Mouse (Mus musculus): ENCODE results near the gene Sec13. TPM values are rescaled to one million over a fixed set of nuclear protein-coding genes. Genes with fewer than 3 reads are reported as not detected.
A peak's percentile ranks its signal among the peaks of the same experiment; 100 is the strongest.

Gene Sec13
- polyA plus RNA-seq, 1 experiment from 2014 or later: 184 TPM

GRCm38 (mm10) chr6:113683081-113683825 is 57.3 kb downstream of the Sec13 start:
- Histone ChIP-seq H3K36me3 (ENCODE audit: control insufficient read depth, insufficient read depth, low read length) (no peaks in the 10 kb centered on the region; the same call in 1 of the 2 replicates), H3K4me1 (replicated peaks; ENCODE audit: control insufficient read depth, insufficient read depth) (no peaks in the 10 kb centered on the region)
- ATAC-seq (ENCODE audit: low FRiP score, low TSS enrichment): no peak

GRCm38 (mm10) chr6:113681271-113681670 is 59.3 kb downstream of the Sec13 start:
- no peak for TF ChIP-seq EP300 (optimal IDR thresholded peaks at IDR 0.05)
- peak; percentile 90 for TF ChIP-seq CTCF (IDR thresholded peaks at IDR 0.05; ENCODE audit: low read depth)
- Histone ChIP-seq H3K36me3 (ENCODE audit: control insufficient read depth, insufficient read depth, low read length) (no peaks in the 10 kb centered on the region; the same call in 1 of the 2 replicates), H3K9ac (ENCODE audit: low read length) (no peak overlapping the region), H3K9me3 (ENCODE audit: control insufficient read depth, low read length) (no peaks in the 10 kb centered on the region), H3K27ac (replicated peaks) (no peak overlapping the region), H3K4me3 (ENCODE audit: low read depth, low read length) (no peak overlapping the region), H3K4me2 (replicated peaks; ENCODE audit: low read depth) (no peak overlapping the region), H3K27me3 (ENCODE audit: control insufficient read depth, insufficient read depth, low read length) (no peaks in the 10 kb centered on the region), H3K4me1 (replicated peaks; ENCODE audit: control insufficient read depth, insufficient read depth) (no peaks in the 10 kb centered on the region)
- peak; percentile 85 for DNase-seq (ENCODE audit: low spot score)
- WGBS: 23% methylated on average over 4 of the region's 4 CpGs
- peak; percentile 74 for ATAC-seq (ENCODE audit: low FRiP score, low TSS enrichment)

More at GRCm38 (mm10) chr6:113683081-113683825, 57.3 kb downstream of the Sec13 start:
- Histone ChIP-seq H3K4me2 (replicated peaks; ENCODE audit: low read depth) (no peak overlapping the region), H3K9ac (ENCODE audit: low read length) (no peak overlapping the region), H3K9me3 (ENCODE audit: control insufficient read depth, low read length) (no peaks in the 10 kb centered on the region), H3K27me3 (ENCODE audit: control insufficient read depth, insufficient read depth, low read length) (no peaks in the 10 kb centered on the region), H3K4me3 (ENCODE audit: low read depth, low read length) (no peak overlapping the region), H3K27ac (replicated peaks) (no peak overlapping the region)
- TF ChIP-seq EP300 (optimal IDR thresholded peaks at IDR 0.05): no peak
- TF ChIP-seq CTCF (IDR thresholded peaks at IDR 0.05; ENCODE audit: low read depth): no peak
- 93% methylated on average over 10 of the region's 10 CpGs for whole genome bisulfite sequencing
- no peak for DNase-seq (ENCODE audit: low spot score)

GRCm38 (mm10) chr6:113679993-113680566 is 60.5 kb downstream of the Sec13 start:
- H3K27me3 ChIP-seq (ENCODE audit: control insufficient read depth, insufficient read depth, low read length): no peaks in the 10 kb centered on the region
- H3K4me1 ChIP-seq (replicated peaks; ENCODE audit: control insufficient read depth, insufficient read depth): no peaks in the 10 kb centered on the region
- no peaks in the 10 kb centered on the region; the same call in 1 of the 2 replicates for H3K36me3 ChIP-seq (ENCODE audit: control insufficient read depth, insufficient read depth, low read length)
- 80% methylated on average over 9 of the region's 9 CpGs for WGBS
- TF ChIP-seq CTCF (IDR thresholded peaks at IDR 0.05; ENCODE audit: low read depth) (no peak), EP300 (optimal IDR thresholded peaks at IDR 0.05) (no peak)
- no peak overlapping the region for H3K4me3 ChIP-seq (ENCODE audit: low read depth, low read length)
- no peak overlapping the region for H3K4me2 ChIP-seq (replicated peaks; ENCODE audit: low read depth)
- no peaks in the 10 kb centered on the region for H3K9me3 ChIP-seq (ENCODE audit: control insufficient read depth, low read length)
- ATAC-seq (ENCODE audit: low FRiP score, low TSS enrichment) (no peak), DNase-seq (ENCODE audit: low spot score) (no peak)
- H3K9ac ChIP-seq (ENCODE audit: low read length): no peak overlapping the region
- no peak overlapping the region for H3K27ac ChIP-seq (replicated peaks)

GRCm38 (mm10) chr6:113678246-113679012 is 62.1 kb downstream of the Sec13 start:
- H3K4me1 ChIP-seq (replicated peaks; ENCODE audit: control insufficient read depth, insufficient read depth): no peaks in the 10 kb centered on the region
- no peak overlapping the region for H3K27ac ChIP-seq (replicated peaks)
- H3K4me3 ChIP-seq (ENCODE audit: low read depth, low read length): no peak overlapping the region
- no peaks in the 10 kb centered on the region for H3K9me3 ChIP-seq (ENCODE audit: control insufficient read depth, low read length)
- DNase-seq (ENCODE audit: low spot score) (no peak), ATAC-seq (ENCODE audit: low FRiP score, low TSS enrichment) (no peak)
- TF ChIP-seq CTCF (IDR thresholded peaks at IDR 0.05; ENCODE audit: low read depth) (no peak), EP300 (optimal IDR thresholded peaks at IDR 0.05) (no peak)
- 75% methylated on average over 14 of the region's 14 CpGs for WGBS
- no peak overlapping the region for H3K4me2 ChIP-seq (replicated peaks; ENCODE audit: low read depth)
- H3K27me3 ChIP-seq (ENCODE audit: control insufficient read depth, insufficient read depth, low read length): no peaks in the 10 kb centered on the region
- no peak overlapping the region for H3K9ac ChIP-seq (ENCODE audit: low read length)
- H3K36me3 ChIP-seq (ENCODE audit: control insufficient read depth, insufficient read depth, low read length): no peaks in the 10 kb centered on the region; the same call in 1 of the 2 replicates

Small RNA genes lying within 50 kb of the gene (microRNA-seq; reads per million reads assigned to microRNA genes)
- not detected for gene Mir7042

Other genes starting within 250 kb of the Sec13 start
- gene Prrt3, start 238.8 kb downstream of the Sec13 start, polyA plus RNA-seq (2015; fragmentation: Nextera tagmentation; extraction: Ambion mirVana): 0.36 and 0.42 TPM in 2 replicates
- 78.4 and 78.5 TPM in 2 replicates for gene Emc3, start 209.1 kb downstream of the Sec13 start, polyA plus RNA-seq (2015; fragmentation: Nextera tagmentation; extraction: Ambion mirVana)
- 1.6 and 1.9 TPM in 2 replicates for gene Fancd2, start 209.1 kb downstream of the Sec13 start, polyA plus RNA-seq (2015; fragmentation: Nextera tagmentation; extraction: Ambion mirVana)
- not detected in 2 replicates for gene Fancd2os, start 140.0 kb downstream of the Sec13 start, polyA plus RNA-seq (2015; fragmentation: Nextera tagmentation; extraction: Ambion mirVana)
- 199 and 201 TPM in 2 replicates for gene Brk1, start 136.0 kb downstream of the Sec13 start, polyA plus RNA-seq (2015; fragmentation: Nextera tagmentation; extraction: Ambion mirVana)
- gene Vhl, start 116.8 kb downstream of the Sec13 start, polyA plus RNA-seq (2015; fragmentation: Nextera tagmentation; extraction: Ambion mirVana): 23.4 and 24.3 TPM in 2 replicates
- 9.6 and 10.2 TPM in 2 replicates for gene Irak2, start 102.3 kb downstream of the Sec13 start, polyA plus RNA-seq (2015; fragmentation: Nextera tagmentation; extraction: Ambion mirVana)
- gene Tatdn2, start 43.7 kb downstream of the Sec13 start, polyA plus RNA-seq (2015; fragmentation: Nextera tagmentation; extraction: Ambion mirVana): 0.73 and 0.97 TPM in 2 replicates
- gene Ghrl, start 20.9 kb downstream of the Sec13 start, polyA plus RNA-seq (2015; fragmentation: Nextera tagmentation; extraction: Ambion mirVana): 514 and 560 TPM in 2 replicates